Mouse (Mus musculus) CH12.LX (cell line): ENCODE measurements around the gene Wdr86. TPM values are rescaled to one million over a fixed set of nuclear protein-coding genes. Genes with fewer than 3 reads are reported as not detected.

Source experiments
- DNase-seq: peaks from one replicate; pipeline ENCODE4 v3.0.0-alpha.2; 2013; ENCODE audit errors: extremely low read depth
- H3K27ac ChIP-seq: 2 replicates; pipeline ENCODE4 v1.5.1; 2012; ENCODE audit warnings: low read depth, mild to moderate bottlenecking, control low read depth, moderate library complexity; ENCODE audit not compliant: insufficient read depth
- H3K27me3 ChIP-seq: replicated peaks from 2 replicates; pipeline ENCODE3; 2012; ENCODE audit warnings: inconsistent platforms
- H3K36me3 ChIP-seq, 2 experiments: replicated peaks in 1 of 2; 2 replicates each; pipeline versions ENCODE3 to v1.6.1; 2012; ENCODE audit warnings: inconsistent platforms in 1 of 2, low read length in 1 of 2, mild to moderate bottlenecking in 1 of 2, mixed read lengths in 1 of 2, moderate library complexity in 1 of 2; ENCODE audit not compliant: control insufficient read depth in 1 of 2, insufficient read depth in 1 of 2
- H3K4me1 ChIP-seq, 2 experiments: 2 replicates each; pipeline ENCODE4 v1.6.1; 2012; ENCODE audit warnings: inconsistent platforms in 1 of 2, moderate library complexity in 1 of 2; ENCODE audit not compliant: insufficient read depth in 2 of 2, control insufficient read depth in 1 of 2
- H3K4me2 ChIP-seq: 2 replicates; pipeline ENCODE4 v1.6.1; 2012; ENCODE audit warnings: low read depth, mild to moderate bottlenecking, control low read depth; ENCODE audit not compliant: poor library complexity, insufficient read depth, severe bottlenecking
- H3K4me3 ChIP-seq, 3 experiments: fragments of 150-350 bp in 1 of 3; sonication (generic) in 1 of 3; replicated peaks in 1 of 3; 2 replicates each; pipeline versions ENCODE3 to v1.5.1; 2011 to 2012; ENCODE audit warnings: low read depth in 2 of 3, low read length in 2 of 3, mild to moderate bottlenecking in 2 of 3, moderate library complexity in 2 of 3, control low read depth in 1 of 3, improper control_type of control experiment in 1 of 3, inconsistent platforms in 1 of 3, mixed read lengths in 1 of 3; ENCODE audit not compliant: poor library complexity in 1 of 3
- H3K79me2 ChIP-seq: replicated peaks from 2 replicates; pipeline ENCODE4 v1.6.1; 2012; ENCODE audit warnings: mild to moderate bottlenecking, moderate library complexity; ENCODE audit not compliant: control insufficient read depth, poor library complexity, insufficient read depth, severe bottlenecking; ENCODE audit errors: extremely low read depth
- H3K9ac ChIP-seq: 2 replicates; pipeline ENCODE4 v1.6.1; 2012; ENCODE audit warnings: low read depth, mild to moderate bottlenecking, control low read depth, moderate library complexity; ENCODE audit not compliant: insufficient read depth
- H3K9me3 ChIP-seq: replicated peaks from 2 replicates; pipeline ENCODE3; 2012; ENCODE audit warnings: low read length, inconsistent platforms, mixed read lengths
- CHD1 ChIP-seq: IDR thresholded peaks from 2 replicates; pipeline ENCODE4 v1.6.1; 2012; ENCODE audit warnings: low read depth, low read length, improper control_type of control experiment, inconsistent platforms
- CHD2 ChIP-seq: IDR thresholded peaks from 2 replicates; pipeline ENCODE4 v1.6.1; 2011; ENCODE audit warnings: low read length, improper control_type of control experiment
- E2F4 ChIP-seq: IDR thresholded peaks from 2 replicates; pipeline ENCODE4 v1.6.1; 2011; ENCODE audit warnings: low read depth, low read length, improper control_type of control experiment; ENCODE audit not compliant: insufficient replicate concordance
- EP300 ChIP-seq: IDR thresholded peaks from 2 replicates; pipeline ENCODE4 v1.6.1; 2011; ENCODE audit warnings: low read length, improper control_type of control experiment
- ETS1 ChIP-seq: conservative IDR thresholded peaks from 2 replicates; pipeline ENCODE4 v1.6.1; 2012; ENCODE audit warnings: low read depth, mild to moderate bottlenecking, inconsistent platforms, low read length, improper control_type of control experiment, moderate library complexity
- JUN ChIP-seq: IDR thresholded peaks from 2 replicates; pipeline ENCODE4 v1.6.1; 2011; ENCODE audit warnings: low read depth, mild to moderate bottlenecking, low read length, improper control_type of control experiment, moderate library complexity; ENCODE audit not compliant: insufficient read depth
- JUND ChIP-seq: conservative IDR thresholded peaks from 2 replicates; pipeline ENCODE4 v1.6.1; 2011; ENCODE audit warnings: low read depth, low read length, improper control_type of control experiment
- KAT2A ChIP-seq: IDR thresholded peaks from 2 replicates; pipeline ENCODE4 v1.6.1; 2012; ENCODE audit warnings: low read length, improper control_type of control experiment, inconsistent platforms; ENCODE audit not compliant: insufficient replicate concordance
- MAFK ChIP-seq: IDR thresholded peaks from 2 replicates; pipeline ENCODE4 v1.6.1; 2011; ENCODE audit warnings: low read length, improper control_type of control experiment; ENCODE audit not compliant: insufficient replicate concordance
- MAX ChIP-seq: IDR thresholded peaks from 2 replicates; pipeline ENCODE4 v1.6.1; 2011; ENCODE audit warnings: low read length, improper control_type of control experiment
- MAZ ChIP-seq: IDR thresholded peaks from 2 replicates; pipeline ENCODE4 v1.6.1; 2012; ENCODE audit warnings: low read depth, mild to moderate bottlenecking, inconsistent platforms, low read length, improper control_type of control experiment, moderate library complexity
- MEF2A ChIP-seq: IDR thresholded peaks from 2 replicates; pipeline ENCODE4 v1.6.1; 2014; ENCODE audit warnings: low read depth, mild to moderate bottlenecking, inconsistent platforms, low read length, improper control_type of control experiment, borderline replicate concordance
- MXI1 ChIP-seq: IDR thresholded peaks from 2 replicates; pipeline ENCODE4 v1.6.1; 2011; ENCODE audit warnings: mild to moderate bottlenecking, low read depth, low read length, improper control_type of control experiment
- MYC ChIP-seq: IDR thresholded peaks from 2 replicates; pipeline ENCODE4 v1.6.1; 2011; ENCODE audit warnings: low read depth, mild to moderate bottlenecking, improper control_type of control experiment, low read length
- NRF1 ChIP-seq: IDR thresholded peaks from 2 replicates; pipeline ENCODE4 v1.6.1; 2014; ENCODE audit warnings: low read depth, mild to moderate bottlenecking, inconsistent platforms, low read length, improper control_type of control experiment, moderate library complexity
- PAX5 ChIP-seq: IDR thresholded peaks from 2 replicates; pipeline ENCODE4 v1.6.1; 2012; ENCODE audit warnings: low read length, inconsistent platforms, mixed read lengths
- POLR2AphosphoS2 ChIP-seq: IDR thresholded peaks from 2 replicates; pipeline ENCODE4 v1.6.1; 2011; ENCODE audit warnings: low read depth, low read length, improper control_type of control experiment
- RAD21 ChIP-seq: IDR thresholded peaks from 2 replicates; pipeline ENCODE4 v1.6.1; 2011; ENCODE audit warnings: low read depth, mild to moderate bottlenecking, low read length, improper control_type of control experiment, moderate library complexity
- RCOR1 ChIP-seq: conservative IDR thresholded peaks from 2 replicates; pipeline ENCODE4 v1.6.1; 2012; ENCODE audit warnings: low read depth, mild to moderate bottlenecking, inconsistent platforms, low read length, improper control_type of control experiment
- SIN3A ChIP-seq: IDR thresholded peaks from 2 replicates; pipeline ENCODE4 v1.6.1; 2012; ENCODE audit warnings: low read length, improper control_type of control experiment, inconsistent platforms
- SMC3 ChIP-seq: IDR thresholded peaks from 2 replicates; pipeline ENCODE4 v1.6.1; 2011; ENCODE audit warnings: low read depth, low read length, improper control_type of control experiment
- TBP ChIP-seq: conservative IDR thresholded peaks from 2 replicates; pipeline ENCODE4 v1.6.1; 2011; ENCODE audit warnings: low read depth, low read length, improper control_type of control experiment
- USF1 ChIP-seq: IDR thresholded peaks from 2 replicates; pipeline ENCODE4 v1.6.1; 2014; ENCODE audit warnings: low read depth, mild to moderate bottlenecking, inconsistent platforms, low read length, improper control_type of control experiment
- ZKSCAN1 ChIP-seq: IDR thresholded peaks from 2 replicates; pipeline ENCODE4 v1.6.1; 2012; ENCODE audit warnings: low read depth, inconsistent platforms, low read length, improper control_type of control experiment, borderline replicate concordance
- ZMIZ1 ChIP-seq: IDR thresholded peaks from 2 replicates; pipeline ENCODE4 v1.6.1; 2012; ENCODE audit warnings: low read depth, mild to moderate bottlenecking, inconsistent platforms, low read length, improper control_type of control experiment
- dilution Hi-C: fragments of 300-500 bp; cut with MboI; formaldehyde crosslinking; loops from 2 replicates; pipeline ENCODE4 v1.14.3; 2020; ENCODE audit warnings: low sequenced_read_pairs; ENCODE audit not compliant: extremely low pct_unique_long_range_greater_than_20kb, extremely low pct_ligation_motif_present
- in situ Hi-C: fragments of 300-500 bp; cut with MboI; formaldehyde crosslinking; loops from 3 replicates; pipeline ENCODE4 v1.14.3; 2019; ENCODE audit warnings: low sequenced_read_pairs, low pct_ligation_motif_present, low pct_unique_long_range_greater_than_20kb, mixed read lengths
- polyA plus RNA-seq: library from polyadenylated mRNA; unstranded; fragments of >175 nt; gene quantifications from 2 replicates; pipeline ENCODE4 v1.2.1, GENCODE M21; 2012; ENCODE audit warnings: low read depth; ENCODE audit not compliant: insufficient read length
- total RNA-seq, 2 experiments: library from RNA; depleted of rRNA; stranded (reverse); fragments of 300-350 nt in 1 of 2; fragments of >200 nt in 1 of 2; gene quantifications; 2 replicates each; pipeline ENCODE4 v1.2.3; 2012 to 2014

Wdr86 gene
- total and polyA plus RNA-seq, 3 experiments = 0.08 to 0.16 TPM; not detected in 1

DNA sequence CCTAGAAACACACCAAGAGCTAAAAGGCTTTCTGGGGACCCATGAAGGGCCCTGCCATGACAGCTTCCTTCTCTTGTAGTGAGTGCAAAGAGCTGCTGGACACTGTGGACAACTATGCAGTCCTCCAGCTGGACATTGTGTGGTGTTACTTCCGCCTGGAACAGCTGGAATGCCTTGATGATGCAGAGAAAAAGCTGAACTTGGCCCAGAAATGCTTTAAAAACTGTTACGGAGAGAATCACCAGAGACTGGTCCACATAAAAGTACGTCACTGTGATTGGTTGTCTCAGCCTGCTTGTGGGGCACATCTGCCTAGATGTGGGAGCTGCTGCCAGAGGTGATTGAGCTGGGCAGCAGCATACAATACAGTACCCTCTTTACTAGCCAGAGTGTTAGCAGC is 29.3 kb downstream of the Wdr86 start:
- no peak overlapping the region for H3K9ac ChIP-seq
- no peak for DNase-seq
- H3K36me3 ChIP-seq = peaks cover 87 to 98% of the 10 kb centered on the region in 2 experiments
- dilution Hi-C loops (no loop called here), in situ Hi-C loops (no loop called here)
- H3K79me2 ChIP-seq = no peaks in the 10 kb centered on the region
- no peak overlapping the region for H3K4me3 ChIP-seq
- H3K4me1 ChIP-seq = peaks cover 0 to 7% of the 10 kb centered on the region in 2 experiments; a peak in 2 of 4 replicates
- no peaks in the 10 kb centered on the region for H3K27me3 ChIP-seq
- no peak overlapping the region for H3K27ac ChIP-seq
- TF ChIP-seq NRF1 = no peak
- TF ChIP-seq USF1 = no peak
- no peak overlapping the region for H3K4me2 ChIP-seq
- no peaks in the 10 kb centered on the region for H3K9me3 ChIP-seq

DNA sequence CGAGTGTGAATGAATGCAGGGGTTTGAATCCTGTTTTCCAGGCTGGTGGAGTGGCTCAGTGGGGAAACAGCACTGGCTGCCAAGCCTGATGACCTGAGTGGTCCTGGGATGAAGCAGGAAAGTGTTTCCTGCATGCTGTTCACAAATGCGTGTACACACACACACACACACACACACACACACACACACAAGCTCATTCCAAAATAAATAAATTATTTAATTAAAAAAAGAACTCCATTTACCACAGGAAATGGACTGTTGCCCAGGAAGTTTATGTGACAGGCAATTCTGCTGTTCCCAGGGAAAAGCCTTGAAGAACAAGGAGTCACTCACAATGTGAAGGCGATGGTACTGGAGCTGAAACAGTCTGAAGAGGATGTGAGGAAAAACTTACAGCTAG is 33.8 kb downstream of the Wdr86 start:
- in situ Hi-C loops (no loop called here), dilution Hi-C loops (no loop called here)
- Histone ChIP-seq H3K27me3 (no peaks in the 10 kb centered on the region), H3K4me3 (no peak overlapping the region), H3K9me3 (no peaks in the 10 kb centered on the region), H3K27ac (no peak overlapping the region), H3K9ac (no peak overlapping the region), H3K4me1 (no peaks in the 10 kb centered on the region), H3K36me3 (peaks cover 88 to 98% of the 10 kb centered on the region in 2 experiments), H3K4me2 (no peak overlapping the region), H3K79me2 (no peaks in the 10 kb centered on the region)
- TF ChIP-seq EP300 (no peak), MAZ (no peak)
- no peak for DNase-seq

DNA sequence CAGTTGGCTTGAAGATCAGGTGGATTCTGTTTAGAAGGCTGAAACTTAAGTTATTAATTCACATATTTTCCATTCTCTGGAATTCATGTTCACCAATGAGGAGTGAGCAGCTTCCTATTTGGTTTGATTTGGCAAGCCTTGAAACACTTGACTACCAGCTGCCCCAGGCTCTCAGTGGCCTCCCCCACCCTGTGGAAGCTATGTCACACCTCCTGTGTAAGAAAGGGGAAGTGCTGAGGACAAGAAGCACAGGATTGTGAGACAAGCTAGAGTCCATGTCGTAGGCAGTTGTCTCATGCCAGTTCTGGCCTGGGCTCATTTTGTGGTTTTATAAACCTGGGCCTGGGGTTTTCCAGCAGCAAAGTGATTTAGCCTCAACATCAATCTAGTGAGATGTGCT is 42.8 kb downstream of the Wdr86 start:
- peak overlapping the region; percentile 92 for H3K27ac ChIP-seq
- peak overlapping the region; percentile 86 for H3K4me2 ChIP-seq
- dilution Hi-C loops = no loop called here
- TF ChIP-seq USF1 = no peak
- TF ChIP-seq MEF2A = peak; percentile 54; the same call in 1 of the 2 replicates
- TF ChIP-seq RCOR1 = no peak
- TF ChIP-seq JUND = no peak
- TF ChIP-seq TBP = peak; percentile 69
- TF ChIP-seq SIN3A = peak; percentile 95
- peak; percentile 83 for TF ChIP-seq MAX
- TF ChIP-seq RAD21 = no peak
- TF ChIP-seq KAT2A = 0 out of 2 replicates have a peak, but pooled peaks have one; percentile 34
- peak; percentile 85 for TF ChIP-seq MAZ
- peak; percentile 84 for TF ChIP-seq MXI1
- 0 out of 2 replicates have a peak, but pooled peaks have one; percentile 14 for TF ChIP-seq MAFK
- no peak for TF ChIP-seq E2F4
- no peak for TF ChIP-seq JUN
- no peak for TF ChIP-seq ZKSCAN1
- TF ChIP-seq ZMIZ1 = no peak; the same call in none of the 2 replicates
- TF ChIP-seq MYC = peak; percentile 68; the same call in 1 of the 2 replicates
- peak; percentile 69 for TF ChIP-seq EP300
- TF ChIP-seq CHD2 = peak; percentile 76
- no peak for TF ChIP-seq POLR2AphosphoS2
- no peak for TF ChIP-seq PAX5
- TF ChIP-seq CHD1 = no peak
- peak; percentile 81 for TF ChIP-seq ETS1
- peak; percentile 14; the same call in 1 of the 2 replicates for TF ChIP-seq SMC3
- TF ChIP-seq NRF1 = no peak

More for the DNA sequence above, 42.8 kb downstream of the Wdr86 start:
- in situ Hi-C loops = no loop called here
- Histone ChIP-seq H3K79me2 (peaks cover 35% of the 10 kb centered on the region), H3K36me3 (peaks cover 34 to 45% of the 10 kb centered on the region in 2 experiments), H3K9ac (peak overlapping the region; percentile 91), H3K9me3 (no peaks in the 10 kb centered on the region), H3K27me3 (no peaks in the 10 kb centered on the region), H3K4me3 (peak overlapping the region in 1 of 3 experiments; percentile 67), H3K4me1 (peaks cover 8 to 12% of the 10 kb centered on the region in 2 experiments)
- peak; percentile 93 for DNase-seq
